Mouse (Mus musculus) layer of hippocampus, adult 11-12 months (tissue): ENCODE measurements around the gene Sardh.
A peak's percentile ranks its signal among the peaks of the same experiment; 100 is the strongest.

Experiments
- DNase-seq: peaks from one replicate; pipeline ENCODE4 v3.0.0; 2022; ENCODE audit warnings: low spot score

Sardh gene

DNA sequence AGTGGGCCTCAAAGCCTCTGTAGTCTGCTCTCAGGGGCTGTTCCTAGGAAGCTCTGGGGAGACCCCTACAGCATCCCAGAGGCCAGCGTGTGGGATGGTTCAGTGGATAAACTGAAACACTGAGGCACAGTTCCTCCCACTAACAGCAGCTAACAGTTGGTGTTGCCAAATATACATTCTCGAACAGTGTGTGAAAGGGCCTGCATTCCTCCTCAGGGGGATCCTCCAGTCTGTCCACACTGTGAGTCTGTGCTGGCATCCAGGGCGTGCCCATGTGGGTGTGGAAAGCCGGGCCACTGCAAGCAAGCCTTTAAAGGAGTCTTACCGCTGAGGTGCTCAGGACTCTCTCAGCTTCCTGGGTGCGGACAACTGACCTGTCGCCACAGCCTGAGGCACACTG is 21.6 kb downstream of the Sardh start:
- DNase-seq, result no peak

DNA sequence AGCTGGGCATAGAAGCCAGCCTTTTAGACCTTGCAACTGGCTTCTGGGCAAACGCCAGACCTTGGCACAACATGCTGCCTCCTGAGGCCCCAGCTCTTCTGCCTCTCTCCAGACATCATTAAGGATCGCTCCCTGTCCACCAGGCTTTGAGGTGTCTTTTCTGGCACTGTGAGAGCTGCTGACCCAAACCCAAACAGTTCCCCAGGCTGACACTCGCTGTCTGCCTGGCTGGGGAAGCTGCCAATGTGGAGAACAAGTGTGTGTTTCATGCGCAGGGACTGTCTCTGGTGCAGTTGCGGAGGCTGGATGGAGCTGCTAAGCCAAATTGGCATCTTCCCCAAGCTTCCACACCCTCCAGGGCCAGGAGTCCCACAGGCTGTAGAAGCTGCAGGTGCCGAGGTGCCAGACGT is 25.1 kb downstream of the Sardh start:
- peak; percentile 74 for DNase-seq

DNA sequence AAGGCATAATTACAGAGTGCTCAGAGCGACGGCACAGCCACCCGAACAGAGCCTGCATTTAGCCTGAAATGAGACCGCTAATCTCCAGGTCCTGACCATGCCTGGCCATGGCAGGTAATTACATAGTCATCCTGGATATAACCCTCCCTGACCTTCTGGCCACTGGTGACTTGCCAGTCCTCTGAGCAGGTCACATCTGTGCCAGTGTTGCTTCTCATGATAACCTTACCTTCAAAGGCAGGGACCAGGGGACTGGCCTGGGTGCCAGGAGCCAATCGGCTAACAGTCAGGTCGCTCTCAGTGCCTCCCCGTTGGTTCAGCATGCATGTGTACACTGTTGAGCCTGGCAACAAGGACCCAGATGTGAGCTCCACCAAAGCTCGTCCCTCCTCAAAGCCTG is 29.6 kb downstream of the Sardh start:
- DNase-seq, result no peak

DNA sequence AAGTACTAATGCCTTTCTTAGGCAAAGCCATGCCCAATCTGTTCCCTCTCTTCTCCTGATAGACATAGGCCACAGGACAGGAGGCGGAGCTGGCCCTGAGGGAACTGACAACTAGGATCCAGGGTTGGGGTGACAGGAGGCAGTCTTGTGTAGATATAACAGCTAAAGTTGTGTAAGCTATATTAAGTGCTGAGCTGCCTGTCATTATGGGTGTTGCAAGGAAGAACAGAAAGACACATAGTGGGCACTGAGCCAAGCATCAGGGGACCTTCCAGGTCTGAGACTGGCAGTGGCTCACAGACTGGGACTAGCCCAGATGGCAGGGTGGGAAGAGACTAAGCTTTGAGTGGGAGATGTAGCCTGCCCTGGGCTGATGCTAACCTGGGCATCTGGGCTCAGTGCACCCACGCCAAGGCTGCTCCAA is 30.0 kb downstream of the Sardh start:
- DNase-seq, result peak; percentile 52

DNA sequence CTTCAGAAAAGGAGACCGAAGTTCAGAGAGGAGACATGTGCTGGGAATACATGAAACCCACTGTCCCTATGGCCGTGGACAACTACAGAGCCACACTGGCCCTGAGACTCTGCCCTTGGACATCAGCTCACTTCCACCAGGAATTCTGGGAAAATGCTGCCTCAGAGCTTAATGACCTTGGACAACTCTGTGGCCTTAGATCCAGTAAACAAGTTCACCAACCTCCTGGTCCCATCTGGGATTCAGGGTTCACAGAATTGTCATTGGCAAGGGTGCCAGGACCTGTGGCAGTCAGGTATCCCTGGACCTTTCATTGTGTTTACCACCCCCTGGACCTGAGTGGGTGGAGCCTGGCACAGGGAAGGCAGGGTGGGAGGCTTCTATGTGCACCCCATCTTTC is 32.6 kb downstream of the Sardh start:
- no peak for DNase-seq

DNA sequence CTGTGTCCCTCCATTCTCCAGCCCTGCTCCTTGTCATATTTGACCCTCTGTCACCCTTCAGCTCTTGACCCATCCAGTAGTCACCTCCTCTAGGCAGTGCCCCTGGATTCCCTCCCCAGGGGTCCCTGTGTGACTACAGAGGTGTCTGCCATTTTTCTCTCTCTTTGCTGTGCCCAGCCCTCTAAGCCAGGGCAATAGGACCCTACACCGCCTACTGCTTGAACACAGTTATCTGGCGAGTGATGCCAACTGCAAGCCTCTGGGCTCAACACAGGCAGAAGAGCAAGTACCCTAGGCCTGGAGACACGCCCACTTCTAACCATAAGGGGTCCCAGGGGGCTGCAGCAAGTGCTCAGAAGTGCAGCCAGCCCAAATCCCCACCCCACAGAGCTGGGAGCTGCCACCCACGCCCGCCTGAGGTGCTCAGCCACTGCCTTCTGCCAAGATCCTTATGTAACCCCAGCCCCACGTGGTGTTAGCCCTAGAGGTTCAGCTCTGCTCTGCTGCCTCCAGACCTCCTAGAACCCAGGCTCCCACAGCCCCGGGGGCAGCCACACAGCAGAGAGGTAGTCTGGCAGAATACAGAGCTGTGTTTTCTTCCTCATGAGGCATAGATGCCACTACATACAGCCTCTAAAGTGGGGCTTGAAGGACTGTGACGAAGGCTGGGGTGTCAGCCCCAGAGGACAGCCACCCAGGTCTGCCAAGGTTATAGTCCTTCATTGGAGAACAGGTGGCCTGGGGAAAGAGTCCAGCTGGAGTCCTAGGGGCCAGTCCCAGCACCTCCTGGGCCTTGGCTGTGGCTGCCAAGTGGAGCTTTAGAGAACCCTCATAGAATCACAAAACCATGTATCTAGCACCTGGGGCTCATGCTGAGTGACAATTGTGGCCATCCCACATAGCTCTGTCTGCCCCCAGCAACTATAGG is 35.9 kb downstream of the Sardh start:
- DNase-seq, result no peak

DNA sequence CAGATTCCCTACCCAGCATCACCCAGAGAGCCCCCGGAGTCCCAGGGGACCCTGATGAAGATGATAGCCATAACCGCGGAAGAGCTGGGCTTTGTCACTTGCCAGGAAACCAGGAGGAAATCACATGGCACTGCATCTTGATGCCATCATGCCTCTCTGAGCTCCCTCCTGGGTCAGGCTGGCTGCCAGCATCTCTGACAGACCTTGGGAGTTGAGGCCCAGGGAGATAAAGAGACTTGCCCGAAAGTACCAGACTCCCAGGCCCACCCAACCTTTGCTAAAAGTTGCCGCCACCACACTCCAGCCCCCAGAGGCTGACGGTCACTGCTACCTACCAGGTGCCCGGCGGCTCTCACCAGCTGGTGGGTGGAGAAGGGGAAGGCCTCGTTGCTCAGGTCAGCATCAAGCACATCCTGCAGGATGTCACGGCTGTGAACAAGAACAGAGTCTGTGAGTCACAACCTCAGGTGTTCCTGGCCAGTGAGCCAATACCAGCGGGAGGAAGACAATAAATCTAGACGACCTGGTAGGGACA is 37.4 kb downstream of the Sardh start:
- no peak for DNase-seq

DNA sequence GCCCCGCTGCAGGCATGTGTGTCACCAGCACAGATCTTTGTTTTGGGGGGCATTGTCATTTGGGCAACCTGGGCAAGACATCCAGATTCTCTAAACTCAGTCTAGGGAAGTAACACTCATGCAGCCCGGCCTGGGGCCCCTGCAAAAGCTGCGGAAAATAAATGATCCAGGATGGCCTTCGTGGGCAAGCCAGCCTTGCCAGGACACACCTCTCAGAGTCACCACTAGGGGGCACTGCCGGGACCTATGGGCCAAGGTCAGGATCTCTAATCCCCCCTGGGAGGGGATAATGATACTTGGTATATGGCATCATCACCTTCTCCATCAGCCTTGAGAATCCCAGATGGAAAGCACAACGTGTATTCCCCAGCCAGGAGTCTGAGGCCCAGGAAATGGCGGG is 37.9 kb downstream of the Sardh start:
- no peak for DNase-seq

DNA sequence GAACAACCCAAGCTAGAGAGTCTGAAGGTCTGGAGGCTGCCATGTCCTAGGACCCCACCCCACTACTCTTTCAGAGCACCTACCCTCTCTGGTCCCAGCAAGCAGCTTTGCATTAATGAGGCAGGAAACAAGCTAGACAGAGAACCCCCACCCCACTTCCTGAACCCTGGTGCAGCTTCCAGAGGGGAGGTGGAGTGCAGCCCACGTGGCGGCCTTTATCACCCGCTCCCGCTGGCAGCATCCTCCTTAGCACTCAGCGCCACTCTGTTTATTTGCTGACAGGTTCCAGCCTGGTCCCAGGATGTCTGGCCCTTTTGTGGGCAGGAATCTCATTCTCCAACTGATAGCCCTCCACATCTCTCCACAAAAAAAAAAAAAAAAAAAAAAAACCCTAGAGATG is 38.3 kb downstream of the Sardh start:
- DNase-seq, result no peak

DNA sequence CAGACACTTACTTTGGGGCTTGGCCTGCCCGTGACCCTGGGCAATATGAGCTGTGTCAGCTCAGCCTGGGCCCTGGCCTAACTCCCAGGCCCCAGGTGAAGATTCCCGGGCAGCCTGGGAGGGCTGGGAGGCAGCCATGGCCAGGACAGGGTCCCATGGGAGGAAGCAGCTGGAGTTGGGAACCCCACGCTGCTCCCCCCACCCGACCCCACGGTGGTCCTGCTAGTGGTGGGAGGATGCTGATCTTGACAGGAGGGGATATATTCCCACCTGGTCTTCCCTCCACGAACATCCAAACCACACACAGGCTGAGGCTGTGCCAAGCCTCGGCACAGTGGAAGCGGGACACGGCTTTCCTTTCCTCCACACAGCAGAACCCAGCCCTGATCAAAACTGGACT is 38.8 kb downstream of the Sardh start:
- DNase-seq, result no peak

DNA sequence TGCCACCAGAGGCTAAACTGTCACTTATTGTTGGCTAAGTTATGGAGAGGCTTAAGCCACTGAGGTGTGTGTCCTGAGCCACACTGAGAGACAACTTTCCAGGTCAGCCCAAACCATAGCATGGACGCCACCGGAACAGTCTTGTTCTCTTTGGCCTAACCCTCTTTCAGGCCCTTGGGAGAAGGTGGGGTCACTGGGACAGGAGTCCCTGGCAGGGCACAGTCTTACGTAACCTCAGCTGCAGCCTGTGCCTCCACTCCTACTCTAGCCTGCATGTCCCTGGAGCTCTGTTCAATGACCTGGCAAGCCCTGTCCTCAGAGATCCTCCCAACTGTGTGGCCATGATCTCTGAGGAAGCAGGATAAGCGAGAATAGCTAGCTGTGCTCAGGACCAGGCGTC is 41.0 kb downstream of the Sardh start:
- no peak for DNase-seq

DNA sequence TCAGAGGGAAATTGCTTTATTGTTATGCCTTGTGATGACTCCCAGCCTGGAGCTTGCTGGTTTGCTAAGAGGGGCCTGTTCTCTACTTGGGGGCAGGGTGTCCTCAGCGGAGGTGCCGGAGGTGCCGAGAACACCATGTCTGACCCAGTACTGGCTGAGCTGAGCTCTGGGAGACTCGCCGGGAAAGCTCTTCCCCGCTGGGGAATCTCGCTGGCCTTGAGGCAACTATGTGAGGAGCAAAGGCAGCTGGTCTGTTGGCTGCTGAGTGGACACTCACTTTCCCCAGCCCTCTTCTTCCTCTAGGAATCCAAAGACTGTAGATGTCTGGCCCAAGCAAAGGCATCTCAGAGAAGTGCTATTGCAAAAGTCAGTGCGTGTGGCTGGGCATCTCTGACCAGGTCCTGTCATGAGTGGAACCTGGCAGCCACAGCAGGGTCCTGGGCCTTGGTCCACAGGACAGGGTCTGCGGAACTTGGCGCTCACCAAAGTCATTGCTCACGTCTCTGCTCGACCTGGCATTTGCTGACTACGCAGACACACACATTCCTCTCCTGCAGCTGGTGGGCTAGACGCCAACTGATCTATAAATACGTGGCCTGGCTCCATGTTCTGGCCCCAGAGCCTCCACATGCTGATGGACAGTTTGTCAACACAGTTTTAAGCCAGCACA is 41.9 kb downstream of the Sardh start:
- no peak for DNase-seq

DNA sequence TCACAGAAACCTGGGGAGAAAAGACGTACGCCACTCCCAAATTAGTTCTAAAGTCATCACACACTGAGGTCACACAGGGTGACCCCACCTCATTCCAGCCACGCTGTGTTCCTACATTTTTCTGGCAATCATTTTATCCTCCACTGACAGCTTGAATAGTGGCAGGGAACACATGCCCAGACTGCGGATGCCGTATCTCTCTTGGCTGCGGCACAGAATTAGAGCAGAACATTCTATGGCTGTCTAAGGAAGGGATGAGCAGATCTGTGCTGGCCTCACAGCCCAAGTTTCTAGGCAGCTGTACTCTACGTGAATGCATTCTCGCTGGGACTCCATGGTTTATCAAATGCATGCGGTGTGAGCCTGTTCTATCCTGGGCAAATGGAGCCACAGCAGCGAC is 42.5 kb downstream of the Sardh start:
- DNase-seq, result peak; percentile 52

DNA sequence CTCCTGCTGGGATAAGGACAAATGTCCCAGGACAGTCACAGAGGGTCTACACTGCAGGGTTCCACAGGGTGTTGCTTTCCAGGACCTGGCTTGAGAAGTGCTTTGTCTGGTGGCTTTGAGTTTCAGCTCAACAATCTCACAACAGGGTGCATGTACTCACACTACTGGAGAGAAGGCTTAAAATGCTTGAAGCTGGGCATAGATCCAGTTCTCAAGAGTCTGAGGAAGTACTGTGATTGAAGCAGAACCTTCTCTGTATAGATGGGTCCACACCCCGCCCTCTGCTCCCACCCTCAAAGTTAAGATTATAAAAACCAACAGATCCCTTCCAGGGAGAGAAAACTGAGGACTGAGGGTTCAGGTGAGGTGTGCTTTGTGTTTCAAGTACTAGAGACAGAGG is 47.6 kb downstream of the Sardh start:
- DNase-seq, result no peak

DNA sequence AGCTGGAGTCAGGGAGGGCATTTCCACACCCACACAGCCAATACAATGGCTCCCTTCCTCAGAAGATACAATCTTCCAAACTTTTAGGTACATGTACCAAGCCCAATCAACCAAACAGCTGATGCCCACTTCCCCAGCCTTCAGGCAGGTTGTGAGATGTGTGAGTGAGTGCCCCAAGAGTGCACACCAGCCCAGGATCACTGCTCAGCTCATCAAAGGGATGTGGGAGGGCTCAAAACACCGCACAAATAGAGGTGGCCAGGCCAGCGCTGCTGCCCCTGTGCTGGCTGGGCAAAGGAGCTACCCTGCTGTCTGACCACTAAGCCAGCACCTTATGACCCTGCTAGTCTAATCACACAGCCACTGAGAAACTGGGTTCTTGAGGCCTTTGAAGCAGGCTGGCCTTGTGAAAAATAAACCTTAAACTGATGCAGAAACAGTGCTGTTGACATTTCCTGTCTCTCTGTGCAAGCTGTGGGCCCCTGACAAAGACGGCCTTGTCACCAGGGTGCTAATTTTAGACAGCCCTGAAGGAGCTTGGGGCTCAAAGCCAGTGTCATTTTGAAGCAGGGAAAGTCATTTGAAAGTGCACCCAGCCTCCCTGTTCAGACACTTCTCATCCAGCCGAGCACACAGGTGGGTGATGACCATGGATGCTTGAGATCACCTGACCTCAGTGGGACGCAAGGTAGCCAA is 49.4 kb downstream of the Sardh start:
- no peak for DNase-seq

DNA sequence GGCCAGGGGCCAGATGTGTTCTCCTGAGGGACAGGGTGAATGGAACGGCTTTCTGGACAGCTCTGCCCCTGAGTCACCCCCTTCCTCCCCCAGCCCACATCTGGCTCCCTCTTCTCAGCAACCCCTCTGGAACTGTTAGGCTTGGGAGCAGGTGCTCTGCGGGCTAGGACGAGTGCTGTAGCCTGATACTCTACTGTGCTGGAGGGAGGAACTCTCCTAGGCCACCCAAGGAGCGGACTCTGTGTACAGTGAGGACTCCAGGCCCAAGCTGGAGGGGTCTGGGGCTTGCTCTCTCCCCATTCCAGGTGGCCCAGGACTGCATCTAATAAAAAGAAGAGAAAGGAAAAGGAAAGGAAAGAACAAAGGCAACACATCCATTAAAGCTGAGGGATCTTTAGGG is 58.1 kb downstream of the Sardh start:
- DNase-seq, result no peak

DNA sequence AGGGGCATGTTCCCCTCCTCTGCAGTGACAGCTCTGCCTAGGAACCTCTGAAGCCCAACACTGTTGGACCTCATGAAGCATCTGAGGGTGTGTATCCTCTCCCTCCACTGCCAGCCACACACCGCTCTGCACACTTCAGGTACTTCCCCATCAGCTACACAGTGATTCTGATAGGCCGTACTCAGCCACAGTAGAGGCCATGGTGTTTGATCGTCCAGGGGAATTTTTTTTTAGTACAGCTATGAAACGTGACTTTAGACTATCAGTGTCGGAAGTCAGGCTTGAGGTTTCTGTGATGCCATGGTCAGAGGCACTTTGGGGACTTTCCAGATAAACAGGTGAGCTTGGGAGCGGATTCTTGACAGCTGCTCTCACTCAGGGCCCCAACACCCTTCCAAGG is 60.6 kb downstream of the Sardh start:
- DNase-seq, result no peak

DNA sequence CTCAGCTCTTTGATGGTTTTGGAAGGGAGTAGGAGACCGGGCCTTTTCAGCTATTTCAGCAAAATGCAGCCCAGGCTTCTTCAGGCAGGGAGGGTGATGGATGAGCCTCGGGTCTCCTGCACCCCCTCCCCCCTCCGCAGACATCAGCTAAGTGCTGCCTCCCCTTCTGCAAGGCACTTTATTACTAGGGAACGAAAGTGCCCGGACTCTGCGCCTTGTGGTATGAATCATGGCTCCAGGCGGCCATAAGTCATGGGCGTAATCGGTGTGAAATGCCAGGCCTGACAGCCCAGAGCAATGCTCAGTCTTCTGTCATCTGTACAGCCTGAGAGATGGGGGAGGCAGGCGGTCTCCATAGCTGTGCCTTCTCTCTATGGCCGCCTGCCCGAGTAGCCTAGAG is 64.4 kb downstream of the Sardh start:
- DNase-seq, result no peak

DNA sequence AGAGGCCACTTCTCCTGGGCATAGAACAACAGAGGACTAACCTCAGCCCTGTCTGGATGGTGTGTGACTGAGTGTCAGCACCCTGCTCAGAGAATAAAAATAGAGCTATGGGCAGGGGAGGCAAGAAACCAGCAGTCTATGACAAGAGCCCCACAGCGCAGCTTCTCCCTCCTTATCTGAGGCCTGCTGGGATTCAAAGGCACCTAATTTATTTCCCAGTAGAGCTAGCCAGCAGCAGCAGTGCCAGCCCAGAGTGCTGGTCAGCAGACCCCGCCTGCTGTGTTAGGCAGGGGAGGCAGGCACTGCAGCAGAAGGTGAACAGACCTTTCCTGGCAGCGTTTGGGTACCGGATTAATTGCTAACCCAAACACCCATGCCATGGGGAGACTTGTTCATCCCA is 66.2 kb downstream of the Sardh start:
- DNase-seq, result no peak

DNA sequence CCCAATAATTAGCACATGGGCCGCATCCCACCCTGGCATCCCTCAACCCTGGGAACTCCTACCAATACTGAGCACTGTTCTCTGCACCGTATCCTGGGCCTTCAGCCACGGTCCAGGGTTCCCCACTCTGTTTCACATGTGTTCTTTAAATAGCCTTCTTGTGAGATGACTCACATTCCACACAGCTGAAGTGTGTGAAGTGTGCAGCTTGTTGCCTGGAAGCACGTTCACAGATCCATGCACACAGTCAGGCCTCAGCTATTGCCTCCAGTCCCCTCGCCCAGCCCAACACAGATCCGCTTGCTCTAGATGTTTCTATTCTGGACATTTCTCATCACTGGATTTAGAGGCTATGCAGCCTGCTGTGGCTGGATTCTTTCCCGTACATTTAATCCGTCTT is 69.0 kb downstream of the Sardh start:
- no peak for DNase-seq

DNA sequence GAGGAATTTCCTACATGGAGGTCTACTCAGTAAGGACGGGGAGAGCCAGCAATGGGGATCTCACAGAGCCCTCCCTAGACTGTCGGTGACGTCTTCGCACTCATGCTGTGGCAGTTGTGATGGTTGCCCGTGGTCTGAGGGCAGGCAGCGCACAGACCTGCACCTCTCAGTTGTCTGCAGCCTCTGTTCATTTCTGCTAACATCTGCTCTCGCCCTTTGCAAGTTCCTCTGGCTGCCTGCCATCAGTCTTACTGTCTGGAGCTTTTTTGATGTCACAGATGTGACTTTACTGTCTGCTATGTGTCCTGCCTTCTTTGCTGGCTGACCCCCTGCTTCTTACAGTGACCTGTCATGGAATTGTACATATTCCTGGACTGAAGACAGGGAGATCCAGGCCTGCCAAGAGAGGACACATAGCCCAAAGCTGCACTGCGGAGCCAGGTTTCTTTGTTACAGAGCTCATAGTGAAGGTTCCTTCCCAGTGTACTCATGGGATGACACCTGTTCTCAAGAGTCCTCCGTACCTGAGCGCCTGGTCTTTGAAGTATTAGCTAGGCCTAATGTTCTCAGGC is 72.4 kb downstream of the Sardh start:
- no peak for DNase-seq

DNA sequence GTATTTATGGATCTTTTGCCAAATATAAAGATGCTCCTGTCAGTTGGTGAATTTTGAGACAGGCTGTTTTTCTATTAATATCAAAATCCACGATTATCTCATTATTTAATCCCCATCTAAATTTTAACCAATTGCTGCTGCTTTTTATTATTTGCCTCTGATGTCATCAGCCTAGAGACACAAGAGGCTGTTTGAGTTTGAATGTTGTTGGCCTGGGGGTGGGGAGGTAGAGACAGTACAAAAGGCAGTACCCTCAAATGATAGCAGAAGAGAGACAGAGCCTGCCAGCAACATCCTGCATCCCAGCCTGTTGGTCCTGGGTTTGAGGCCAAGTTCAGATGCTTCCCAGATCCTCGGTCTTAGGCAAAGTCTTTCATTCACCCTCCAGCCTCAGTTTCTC is 73.9 kb downstream of the Sardh start:
- no peak for DNase-seq
